Mouse (Mus musculus) thymus, postnatal 0 days (tissue): Measurements from ENCODE around the gene Sema6d. TPM values are rescaled to one million over a fixed set of nuclear protein-coding genes. Genes with fewer than 3 reads are reported as not detected.

ENCODE experiments used
- DNase-seq: peaks from one replicate; pipeline ENCODE4 v3.0.0-alpha.2; 2015; ENCODE audit warnings: low spot score
- polyA plus RNA-seq: library from polyadenylated mRNA; unstranded; fragments of >200 nt; fragmentation: Nextera tagmentation; extraction: Ambion mirVana; gene quantifications from 2 replicates; pipeline ENCODE4 v1.2.1, GENCODE M21; 2015

Gene Sema6d
- 2.0 and 2.9 TPM in 2 replicates for polyA plus RNA-seq

- no peak for DNase-seq
Observed at GRCm38 (mm10) chr2:124089813-124090230, at the start of gene Sema6d. Sema6d (plus strand) TSS chr2:124089969.

GRCm38 (mm10) chr2:124059910-124060309 is 29.9 kb upstream of the Sema6d start:
- DNase-seq, result no peak

DNA sequence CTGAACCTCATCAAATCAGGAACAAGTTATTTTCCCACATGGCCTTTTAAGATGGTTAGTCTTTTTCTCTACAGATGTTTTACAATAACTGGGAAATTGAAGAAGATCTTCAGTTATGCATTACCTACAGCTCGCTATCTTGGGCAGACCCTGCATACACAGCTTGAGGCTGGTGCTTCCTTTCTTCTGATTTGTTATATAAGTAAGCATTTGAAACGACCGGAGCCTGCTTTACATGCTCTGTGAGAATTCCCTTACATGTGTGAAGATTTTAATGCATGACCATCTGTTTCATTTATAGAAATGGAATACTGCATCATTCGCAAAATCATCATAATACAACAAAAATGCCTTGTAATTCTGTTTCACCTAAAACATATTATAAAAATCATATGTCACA is 21.4 kb upstream of the Sema6d start:
- no peak for DNase-seq

- no peak for DNase-seq
Observed at GRCm38 (mm10) chr2:124070664-124071063, 19.1 kb upstream of the Sema6d start.

- DNase-seq, result no peak
Observed at GRCm38 (mm10) chr2:124071380-124071779, 18.4 kb upstream of the Sema6d start.

DNA sequence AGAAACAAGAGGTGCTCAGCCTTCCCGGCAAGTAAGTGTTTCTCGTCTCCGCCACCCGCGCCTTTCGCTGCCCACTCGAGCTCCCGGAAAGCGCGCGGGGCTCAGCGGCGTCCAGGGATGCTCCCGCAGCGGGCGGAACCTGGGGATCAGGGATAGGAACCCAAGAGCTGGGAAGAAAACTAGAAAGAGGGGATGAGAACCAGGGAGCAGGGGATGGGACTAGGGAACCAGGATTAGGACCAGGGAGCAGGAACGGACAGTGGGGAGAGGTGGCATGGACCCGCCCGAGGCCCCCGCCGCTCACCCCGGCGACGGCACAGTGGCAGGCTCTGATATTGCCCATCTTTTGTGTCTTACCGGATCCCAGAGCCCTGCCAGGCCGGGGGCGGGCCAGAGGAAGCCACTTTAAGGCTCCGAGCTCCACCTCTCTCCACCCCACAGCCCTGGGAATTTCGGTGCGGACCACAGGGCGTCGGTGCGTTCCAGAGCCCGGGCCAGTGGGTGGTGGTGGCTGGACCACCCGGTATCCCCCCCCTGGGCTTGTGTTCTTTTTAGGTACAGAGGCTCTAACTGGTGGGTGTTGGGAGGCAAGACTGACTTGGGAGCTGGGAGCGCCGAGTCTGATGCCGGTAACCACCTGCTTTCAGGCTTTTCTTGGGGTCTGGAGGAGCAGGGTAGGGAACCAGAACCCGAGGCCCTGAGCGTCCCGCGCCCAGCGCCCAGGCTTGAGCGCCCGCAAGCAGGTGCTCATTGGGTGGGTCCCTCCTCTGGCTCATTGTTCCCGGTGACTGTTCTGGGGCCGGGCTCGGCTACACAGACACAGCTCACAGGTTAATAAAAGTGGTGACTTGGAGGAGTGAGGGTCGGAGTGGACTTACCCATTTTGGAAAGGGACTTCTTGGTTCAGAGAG is 717 bp downstream of the Sema6d start:
- DNase-seq, result no peak

DNA sequence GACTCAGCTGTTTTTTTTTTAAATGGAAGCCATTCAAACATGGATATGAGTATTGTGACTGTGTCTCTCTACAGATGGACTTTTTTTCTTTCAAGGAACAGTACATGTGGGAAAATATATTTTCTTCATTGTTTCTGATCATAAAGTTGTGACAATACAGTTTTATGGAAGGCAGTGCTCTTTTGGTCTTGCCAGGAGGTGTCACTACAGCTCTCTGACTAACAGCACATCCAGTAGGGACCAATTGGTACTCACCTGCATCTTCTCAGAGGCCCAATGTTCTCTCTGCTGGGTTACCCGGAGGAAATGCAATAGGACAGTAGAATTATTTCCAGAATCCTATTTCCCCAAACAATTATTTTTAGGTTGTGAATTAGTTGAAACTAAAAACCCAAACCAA is 9.9 kb downstream of the Sema6d start:
- no peak for DNase-seq

GRCm38 (mm10) chr2:124100486-124101200 is 10.9 kb downstream of the Sema6d start:
- DNase-seq, result no peak

- no peak for DNase-seq
Observed at GRCm38 (mm10) chr2:124101201-124101517, 11.4 kb downstream of the Sema6d start.

DNA sequence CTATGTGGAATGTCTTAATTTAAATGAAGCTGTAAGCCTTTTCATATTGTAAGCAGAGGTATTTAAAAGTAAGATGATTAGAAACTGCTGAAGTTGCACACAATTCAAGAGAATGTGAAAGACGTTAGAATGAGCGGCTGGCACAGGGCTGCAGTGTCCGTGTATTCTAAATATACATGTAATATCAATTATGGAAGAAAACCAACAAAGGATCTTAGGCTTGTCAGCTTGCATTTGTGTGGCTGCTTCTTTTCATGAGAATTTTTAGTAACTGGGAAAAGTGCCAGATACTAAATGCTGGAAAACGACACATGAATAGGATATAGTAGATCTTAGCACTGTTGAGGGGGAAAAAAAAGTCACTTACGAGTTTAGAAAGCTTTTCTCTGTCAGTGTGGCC is 11.8 kb downstream of the Sema6d start:
- DNase-seq, result no peak

DNA sequence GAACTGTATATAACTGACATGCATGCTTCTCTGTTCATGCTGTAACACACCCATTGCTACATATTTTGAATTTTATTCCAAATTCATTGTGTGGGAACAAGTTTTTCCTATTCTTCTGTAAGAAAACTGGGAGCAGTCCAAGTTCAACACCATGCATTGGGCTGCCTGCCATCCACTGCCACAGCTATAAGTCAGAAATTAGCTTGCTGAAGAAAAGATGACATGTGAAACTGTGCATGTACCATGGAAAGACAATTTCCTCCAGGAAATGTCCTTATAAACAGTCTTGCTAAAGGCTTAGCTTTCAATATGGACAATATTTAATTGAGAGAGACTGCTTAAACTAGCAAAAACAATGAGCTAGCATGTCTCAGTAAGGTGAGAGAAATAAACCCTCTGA is 13.5 kb downstream of the Sema6d start:
- no peak for DNase-seq

DNA sequence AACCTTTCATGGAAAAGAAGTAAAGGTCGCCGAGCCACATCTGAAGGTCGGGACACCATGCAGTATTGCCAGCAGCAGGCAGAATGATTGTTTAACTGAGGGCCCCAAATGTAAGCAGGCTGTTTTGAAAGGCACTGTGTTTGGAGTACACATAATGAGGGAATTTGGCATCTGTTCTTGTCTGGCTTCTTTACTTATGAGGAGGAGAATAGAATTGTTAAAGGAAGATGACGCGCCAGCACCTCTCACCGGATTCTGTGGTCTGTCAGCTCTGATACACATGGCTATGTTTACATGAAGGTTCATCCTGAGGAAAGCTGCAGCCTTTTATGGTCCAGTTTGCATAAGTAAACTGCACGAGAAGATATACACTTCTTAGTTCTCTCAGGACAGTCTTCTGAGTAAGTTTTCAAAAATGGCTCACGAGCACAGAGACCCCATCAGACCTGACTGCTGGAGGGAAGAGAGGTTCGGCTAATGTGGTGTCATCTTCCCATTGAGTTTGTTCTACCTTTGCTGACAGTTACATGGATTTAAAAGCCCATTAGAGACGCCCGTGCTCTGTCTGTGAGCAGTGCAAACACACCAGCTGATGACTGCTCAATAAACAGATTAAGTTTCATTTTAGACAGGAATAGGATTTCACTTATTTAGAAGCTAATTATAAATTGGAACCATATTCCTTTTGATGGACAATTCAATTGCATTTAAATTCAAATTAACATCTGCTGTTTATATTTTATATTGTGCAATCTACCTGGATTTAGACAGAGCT is 28.9 kb downstream of the Sema6d start:
- DNase-seq, result no peak

- no peak for DNase-seq
Observed at GRCm38 (mm10) chr2:124120355-124120754, 30.6 kb downstream of the Sema6d start.

DNA sequence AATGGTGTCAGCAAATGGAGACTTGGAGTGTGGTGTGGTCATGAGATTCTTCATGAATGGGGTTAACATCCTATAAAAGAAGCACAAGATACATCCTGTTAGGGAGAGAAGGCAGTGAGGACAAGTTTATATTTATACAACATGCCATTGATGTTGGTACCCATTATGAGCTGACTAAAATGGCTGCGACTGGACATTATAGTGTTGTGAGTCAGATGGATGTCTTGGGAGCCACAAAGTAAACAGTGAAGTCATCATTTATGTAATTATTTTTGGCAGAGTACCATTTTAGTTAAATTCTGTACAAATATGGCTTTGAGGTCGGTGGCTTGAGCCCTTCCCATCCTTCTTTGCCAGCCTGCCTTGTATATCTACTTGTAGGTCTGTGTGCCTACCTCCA is 31.8 kb downstream of the Sema6d start:
- no peak for DNase-seq

DNA sequence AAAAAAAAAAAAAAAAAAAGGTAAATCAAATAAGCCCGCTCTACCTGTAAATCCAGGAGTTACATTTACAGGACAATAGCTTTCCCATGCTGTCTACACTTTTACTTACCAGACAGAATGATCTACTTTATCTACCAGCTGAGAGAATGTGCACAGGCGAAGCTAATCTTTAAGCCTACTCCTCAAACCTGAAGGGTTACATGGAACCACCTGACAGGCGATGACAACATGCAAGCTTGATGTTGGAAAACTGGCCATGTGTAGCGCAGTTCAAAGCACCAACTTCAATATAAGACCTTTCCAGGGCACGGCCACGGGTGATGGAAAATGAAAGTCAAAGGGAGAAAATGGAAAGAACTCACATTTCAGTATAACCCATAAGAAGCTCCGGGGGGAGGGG is 35.7 kb downstream of the Sema6d start:
- DNase-seq, result no peak

DNA sequence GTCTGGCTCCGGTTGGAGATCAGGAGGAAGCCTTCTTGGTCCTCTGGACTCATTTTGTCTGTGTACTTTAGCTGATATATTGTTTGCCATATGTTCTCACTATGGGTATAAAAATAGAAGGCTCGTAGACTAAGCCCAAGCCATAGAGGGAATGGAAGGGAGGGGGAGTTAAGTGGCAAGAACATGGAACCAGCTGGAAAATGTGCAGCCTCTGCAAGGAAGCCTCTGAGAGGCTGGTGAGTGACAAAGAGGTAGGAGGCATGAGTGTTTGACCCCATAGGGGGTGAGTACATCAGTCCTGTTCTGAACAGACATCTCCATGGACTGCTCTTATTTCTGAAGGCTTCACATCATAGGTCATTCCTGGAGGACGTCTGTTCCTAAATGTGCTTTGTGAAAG is 37.1 kb downstream of the Sema6d start:
- DNase-seq, result no peak

DNA sequence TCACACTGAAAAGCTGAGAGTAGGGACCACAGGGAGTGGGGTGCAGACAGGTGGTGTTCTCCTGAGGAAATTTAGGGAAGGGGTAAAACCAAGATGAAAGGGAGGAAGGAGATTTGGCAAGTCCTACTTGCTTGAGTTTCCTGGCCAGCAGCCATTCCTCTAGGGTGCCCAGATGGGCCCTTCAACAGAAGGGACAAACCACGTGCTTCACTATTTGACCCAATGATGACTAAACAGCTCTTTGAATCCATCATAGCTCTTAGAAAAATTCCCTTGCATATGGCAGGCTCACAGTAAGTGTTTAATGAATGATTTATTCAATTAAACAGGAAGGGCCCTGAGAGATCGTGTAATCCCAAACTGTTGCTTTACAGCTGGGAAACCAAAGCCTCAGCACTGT is 41.1 kb downstream of the Sema6d start:
- no peak for DNase-seq

DNA sequence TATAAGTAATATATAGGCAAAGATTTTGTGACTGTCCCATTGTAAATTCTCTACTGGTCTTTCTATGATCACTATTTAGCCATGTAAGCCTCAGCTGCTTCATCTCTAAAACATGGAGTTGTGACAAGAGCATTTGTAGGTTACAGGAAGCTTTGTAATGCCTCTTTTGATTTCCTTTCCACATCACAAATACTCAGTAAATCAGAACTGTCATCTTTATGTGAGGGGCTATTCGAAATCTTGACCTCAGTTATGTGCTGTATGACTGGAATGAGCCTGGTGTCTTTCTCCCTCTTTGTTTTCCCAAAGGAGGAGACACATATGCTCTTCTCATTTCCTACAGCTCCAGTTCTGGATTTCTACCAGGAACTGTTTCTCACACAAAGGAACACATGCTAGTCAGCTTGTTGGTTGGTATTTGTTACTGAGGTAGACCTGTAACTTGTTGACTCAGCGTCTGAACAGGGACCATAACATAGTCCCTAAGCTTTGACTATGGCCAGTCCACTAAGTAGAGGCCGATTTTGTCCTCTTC is 51.8 kb downstream of the Sema6d start:
- no peak for DNase-seq

DNA sequence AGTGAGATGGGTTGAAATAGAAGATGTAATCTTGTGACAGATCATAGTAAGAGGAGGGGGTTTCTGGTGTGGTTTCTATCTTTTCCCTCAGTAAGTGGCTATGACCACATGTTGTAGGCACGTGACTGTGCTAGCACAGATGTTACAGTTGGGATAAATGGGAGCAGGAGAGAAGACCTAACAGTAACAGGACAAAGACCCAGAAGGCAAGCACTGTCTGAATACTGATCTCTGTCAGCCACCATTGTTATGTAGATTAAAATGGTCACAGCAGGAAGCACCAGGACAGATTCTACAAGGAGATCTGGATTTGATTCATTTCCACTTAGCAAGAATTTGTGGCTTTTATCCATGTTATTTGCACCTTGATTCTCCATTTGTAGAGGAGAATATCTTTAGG is 55.8 kb downstream of the Sema6d start:
- no peak for DNase-seq

GRCm38 (mm10) chr2:124158158-124158557 is 68.4 kb downstream of the Sema6d start:
- DNase-seq, result no peak

DNA sequence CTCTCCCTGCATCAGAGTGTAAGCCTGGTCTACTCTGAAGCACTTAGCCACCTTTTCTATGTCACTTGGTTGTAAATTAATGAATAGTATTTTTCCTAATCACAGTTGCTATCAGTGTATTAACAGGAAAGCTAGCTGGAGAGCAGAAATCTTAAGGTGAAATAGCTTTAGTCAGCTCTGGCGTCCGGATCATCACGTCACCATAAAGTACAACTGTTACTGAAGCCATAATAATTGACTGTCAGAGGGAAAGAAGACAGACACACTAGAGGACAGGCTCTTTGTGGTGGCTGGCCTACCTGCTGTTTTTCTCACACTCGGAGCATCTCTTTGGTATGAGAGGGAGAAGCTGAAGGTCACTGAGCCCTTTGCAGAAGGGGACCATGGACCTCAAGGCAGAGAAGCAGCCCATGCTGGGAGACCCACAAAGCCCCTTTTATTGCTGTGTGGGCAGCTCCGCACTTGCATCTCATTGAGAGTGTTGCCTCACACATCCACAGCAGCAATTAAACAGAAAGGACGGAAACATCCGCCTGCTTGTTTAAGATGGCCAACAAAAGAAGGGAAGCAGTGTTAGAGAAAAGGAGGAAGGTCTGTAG is 72.3 kb downstream of the Sema6d start:
- no peak for DNase-seq
